Mouse (Mus musculus) kidney, postnatal 4 days (tissue): ENCODE data around the gene Gnpat.
"Not testable (repeated sequence)": the region's sequence is repeated elsewhere in the genome, so short reads cannot be mapped to it uniquely, and the experiment has no call there.

Experiments
- DNase-seq, 2 experiments: peaks; one replicate each; pipeline ENCODE4 v3.0.0; 2021; ENCODE audit warnings: mixed read lengths in 2 of 2

Gene Gnpat

GRCm38 (mm10) chr8:124862321-124863162 is at the start of gene Gnpat, which contains the start of gene 2810004N23Rik:
Gnpat (plus strand) TSS chr8:124863033.
2810004N23Rik (minus strand) TSS chr8:124863120.
- DNase-seq, result peak; percentile 97

GRCm38 (mm10) chr8:124813326-124813725 is 49.5 kb upstream of the Gnpat start:
- DNase-seq, result no peak

- DNase-seq, result no peak
Observed at GRCm38 (mm10) chr8:124815870-124816269, 47.0 kb upstream of the Gnpat start.

GRCm38 (mm10) chr8:124816866-124817265 is 46.0 kb upstream of the Gnpat start:
- DNase-seq, result no peak

GRCm38 (mm10) chr8:124817361-124817760 is 45.5 kb upstream of the Gnpat start:
- DNase-seq, result no peak

- no peak for DNase-seq
Observed at GRCm38 (mm10) chr8:124819612-124820115, 43.2 kb upstream of the Gnpat start.

GRCm38 (mm10) chr8:124820125-124820524 is 42.7 kb upstream of the Gnpat start:
- peak; percentile 29 to 60 for DNase-seq

- no peak for DNase-seq
Observed at GRCm38 (mm10) chr8:124823497-124823896, 39.3 kb upstream of the Gnpat start.

GRCm38 (mm10) chr8:124826658-124827057 is 36.2 kb upstream of the Gnpat start:
- DNase-seq, result peak; percentile 55 to 73

GRCm38 (mm10) chr8:124827387-124827786 is 35.4 kb upstream of the Gnpat start:
- DNase-seq, result peak; percentile 78 to 82

GRCm38 (mm10) chr8:124828561-124829240 is 34.1 kb upstream of the Gnpat start:
- DNase-seq, result no peak

- no peak for DNase-seq
Observed at GRCm38 (mm10) chr8:124830050-124830449, 32.8 kb upstream of the Gnpat start.

- DNase-seq, result no peak
Observed at GRCm38 (mm10) chr8:124831531-124831930, 31.3 kb upstream of the Gnpat start.

- no peak for DNase-seq
Observed at GRCm38 (mm10) chr8:124831941-124832340, 30.9 kb upstream of the Gnpat start.

GRCm38 (mm10) chr8:124833430-124834205 is 29.2 kb upstream of the Gnpat start:
- DNase-seq, result no peak

GRCm38 (mm10) chr8:124835848-124836247 is 27.0 kb upstream of the Gnpat start:
- DNase-seq, result no peak

- DNase-seq, result no peak
Observed at GRCm38 (mm10) chr8:124836273-124836672, 26.6 kb upstream of the Gnpat start.

- DNase-seq, result no peak
Observed at GRCm38 (mm10) chr8:124836907-124837306, 25.9 kb upstream of the Gnpat start.

GRCm38 (mm10) chr8:124837956-124838355 is 24.9 kb upstream of the Gnpat start:
- DNase-seq, result no peak

GRCm38 (mm10) chr8:124839371-124839770 is 23.5 kb upstream of the Gnpat start:
- peak in 1 of 2 experiments; percentile 34 for DNase-seq

- DNase-seq, result no peak
Observed at GRCm38 (mm10) chr8:124840900-124841299, 21.9 kb upstream of the Gnpat start.

GRCm38 (mm10) chr8:124841775-124842174 is 21.1 kb upstream of the Gnpat start:
- DNase-seq, result no peak

GRCm38 (mm10) chr8:124842929-124843328 is 19.9 kb upstream of the Gnpat start:
- DNase-seq, result not testable (repeated sequence)
